Mouse (Mus musculus) gastrocnemius, postnatal 36 days (tissue): ENCODE measurements around the gene Gsk3a. TPM values are rescaled to one million over a fixed set of nuclear protein-coding genes. Genes with fewer than 3 reads are reported as not detected.

Experiments used
- DNase-seq, 2 experiments: peaks; one replicate each; pipeline ENCODE4 v3.0.0; 2022
- intact Hi-C: fragments of 180-260 bp; cut with DNase I; formaldehyde crosslinking; loops from one replicate; pipeline ENCODE4 v1.15.1; 2025
- long read RNA-seq, 2 experiments: library from polyadenylated mRNA; stranded (forward); transcript quantifications; one replicate each; pipeline ENCODE4 v2.0.0; 2021
- total RNA-seq, 2 experiments: library from RNA; stranded (reverse); gene quantifications; 2 replicates each; pipeline ENCODE4 v1.2.3; 2021

Gsk3a gene
- total RNA-seq: 10 to 100 TPM; 64.0 to 69.6 TPM
- long read RNA-seq, experiment 1, transcript Gsk3a-201 (11 exons, 2,260 nt): major isoform, 20 of 34 reads
- long read RNA-seq, experiment 1, partial matches to known transcripts: 4 of 34 reads
- long read RNA-seq, experiment 1, other reads (novel, unspliced or antisense): 10 of 34 reads
- long read RNA-seq, experiment 2, transcript Gsk3a-201 (11 exons, 2,260 nt): major isoform, 42 of 73 reads
- long read RNA-seq, experiment 2, partial matches to known transcripts: 10 of 73 reads
- long read RNA-seq, experiment 2, other reads (novel, unspliced or antisense): 21 of 73 reads

- peak; percentile 93 to 97 for DNase-seq
These were observed at the start of gene Gsk3a for GRCm38 (mm10) chr7:25237249-25238014. TSS of gene Gsk3a (minus strand) at chr7:25237851.

GRCm38 (mm10) chr7:25286989-25287388, 49.3 kb upstream of the Gsk3a start:
- intact Hi-C loops: no loop called here
- peak in 1 of 2 experiments; percentile 4 for DNase-seq

More at GRCm38 (mm10) chr7:25237249-25238014, at the start of gene Gsk3a:
- intact Hi-C loops: no loop called here

GRCm38 (mm10) chr7:25285511-25286238, 48.0 kb upstream of the Gsk3a start:
- intact Hi-C loops: no loop called here
- peak in 1 of 2 experiments; percentile 3 for DNase-seq

- peak in 1 of 2 experiments; percentile 3 for DNase-seq
- intact Hi-C loops: no loop called here
These were observed 47.1 kb upstream of the Gsk3a start for GRCm38 (mm10) chr7:25284766-25285165.

- intact Hi-C loops: no loop called here
- DNase-seq: peak; percentile 3 to 6
These were observed 46.5 kb upstream of the Gsk3a start for GRCm38 (mm10) chr7:25284171-25284570.

- intact Hi-C loops: no loop called here
- peak; percentile 4 to 16 for DNase-seq
These were observed 46.0 kb upstream of the Gsk3a start for GRCm38 (mm10) chr7:25283637-25284036.

GRCm38 (mm10) chr7:25282731-25283211, 45.1 kb upstream of the Gsk3a start:
- intact Hi-C loops: no loop called here
- DNase-seq: peak; percentile 2 to 46

GRCm38 (mm10) chr7:25281734-25282601, 44.3 kb upstream of the Gsk3a start:
- intact Hi-C loops: no loop called here
- peak; percentile 95 to 98 for DNase-seq

GRCm38 (mm10) chr7:25281166-25281733, 43.6 kb upstream of the Gsk3a start:
- intact Hi-C loops: no loop called here

GRCm38 (mm10) chr7:25279861-25280791, 42.5 kb upstream of the Gsk3a start:
- intact Hi-C loops: no loop called here
- peak; percentile 44 to 55 for DNase-seq

More at GRCm38 (mm10) chr7:25281166-25281733, 43.6 kb upstream of the Gsk3a start:
- DNase-seq: peak in 1 of 2 experiments; percentile 15

GRCm38 (mm10) chr7:25279076-25279860, 41.6 kb upstream of the Gsk3a start:
- intact Hi-C loops: no loop called here

GRCm38 (mm10) chr7:25278341-25279075, 40.9 kb upstream of the Gsk3a start:
- intact Hi-C loops: no loop called here
- DNase-seq: peak in 1 of 2 experiments; percentile 74

More at GRCm38 (mm10) chr7:25279076-25279860, 41.6 kb upstream of the Gsk3a start:
- peak; percentile 83 to 91 for DNase-seq

- no peak for DNase-seq
- intact Hi-C loops: no loop called here
These were observed 40.3 kb upstream of the Gsk3a start for GRCm38 (mm10) chr7:25277998-25278340.

GRCm38 (mm10) chr7:25277405-25277804, 39.8 kb upstream of the Gsk3a start:
- no peak for DNase-seq

GRCm38 (mm10) chr7:25275555-25276298, 38.1 kb upstream of the Gsk3a start:
- intact Hi-C loops: no loop called here
- no peak for DNase-seq

More at GRCm38 (mm10) chr7:25277405-25277804, 39.8 kb upstream of the Gsk3a start:
- intact Hi-C loops: no loop called here

GRCm38 (mm10) chr7:25274996-25275395, 37.3 kb upstream of the Gsk3a start:
- intact Hi-C loops: no loop called here
- no peak for DNase-seq
